Mouse (Mus musculus) adrenal gland, adult 8-10 months (tissue): ENCODE results near the gene Rnd1. TPM values are rescaled to one million over a fixed set of nuclear protein-coding genes. Genes with fewer than 3 reads are reported as not detected.

Experiments used
- total RNA-seq, 4 experiments: library from RNA; stranded (reverse); gene quantifications; 2 replicates each; pipeline ENCODE4 v1.2.4; 2022

Rnd1 gene
- total RNA-seq, 4 experiments from 2014 or later = 2.5 to 9.7 (median 4.0) TPM

Other genes starting within 250 kb of the Rnd1 start
- not detected for gene Olfr282, start 246.2 kb downstream of the Rnd1 start, total RNA-seq
- not detected for gene Olfr281, start 224.9 kb downstream of the Rnd1 start, total RNA-seq
- gene OR5BS1P, start 207.6 kb downstream of the Rnd1 start, total RNA-seq = not detected
- not detected for gene Lalba, start 194.7 kb downstream of the Rnd1 start, total RNA-seq
- not detected for gene Olfr279, start 185.1 kb downstream of the Rnd1 start, total RNA-seq
- 100 to 1,000 TPM in 2 of 4 experiments, 10 to 100 TPM in 2; 89.8 to 123 (median 106) TPM for gene Kansl2, start 143.2 kb downstream of the Rnd1 start, total RNA-seq
- gene Ccnt1, start 106.5 kb downstream of the Rnd1 start, total RNA-seq = 10 to 100 TPM; 45.2 to 56.6 (median 46.5) TPM
- gene 4930415O20Rik, start 106.5 kb downstream of the Rnd1 start, total RNA-seq = not detected
- gene Adcy6, start 67.4 kb downstream of the Rnd1 start, total RNA-seq = 10 to 100 TPM; 35.2 to 66.9 (median 56.7) TPM
- gene Cacnb3, start 46.6 kb downstream of the Rnd1 start, total RNA-seq = 10 to 100 TPM; 13.4 to 19.6 (median 15.7) TPM
- gene Ddx23, start 14.6 kb downstream of the Rnd1 start, total RNA-seq = 100 to 1,000 TPM in 1 of 4 experiments, 10 to 100 TPM in 3; 68.9 to 100 (median 85.6) TPM
- gene Ccdc65, start 30.7 kb upstream of the Rnd1 start, total RNA-seq = under 1 TPM; 0.59 to 0.90 (median 0.82) TPM
- gene Fkbp11, start 50.7 kb upstream of the Rnd1 start, total RNA-seq = 10 to 100 TPM in 1 of 4 experiments, 1 to 10 TPM in 3; 7.1 to 14.4 (median 9.8) TPM
- 100 to 1,000 TPM; 153 to 163 (median 159) TPM for gene Arf3, start 85.8 kb upstream of the Rnd1 start, total RNA-seq
- gene Wnt10b, start 100.7 kb upstream of the Rnd1 start, total RNA-seq = 10 to 100 TPM in 1 of 4 experiments, 1 to 10 TPM in 1, under 1 TPM in 2; 0.49 to 12.9 (median 5.0) TPM
- gene Wnt1, start 112.4 kb upstream of the Rnd1 start, total RNA-seq = not detected
- gene Ddn, start 132.0 kb upstream of the Rnd1 start, total RNA-seq = 1 to 10 TPM in 1 of 4 experiments, under 1 TPM in 3; 0.29 to 1.1 (median 0.61) TPM
- gene Prkag1, start 154.1 kb upstream of the Rnd1 start, total RNA-seq = 10 to 100 TPM; 76.0 to 83.8 (median 79.2) TPM
- 100 to 1,000 TPM in 1 of 4 experiments, 10 to 100 TPM in 3; 61.7 to 114 (median 71.8) TPM for gene Kmt2d, start 193.7 kb upstream of the Rnd1 start, total RNA-seq
- 1 to 10 TPM; 2.8 to 7.2 (median 4.2) TPM for gene Rhebl1, start 217.1 kb upstream of the Rnd1 start, total RNA-seq
- gene Dhh, start 221.1 kb upstream of the Rnd1 start, total RNA-seq = 1 to 10 TPM; 1.8 to 3.8 (median 2.1) TPM
- gene Lmbr1l, start 240.8 kb upstream of the Rnd1 start, total RNA-seq = 10 to 100 TPM; 12.3 to 33.2 (median 27.8) TPM